Mouse (Mus musculus) liver, adult 2 months (tissue): ENCODE data around the gene Nop2. TPM values are rescaled to one million over a fixed set of nuclear protein-coding genes. Genes with fewer than 3 reads are reported as not detected.

ENCODE experiments used
- DNase-seq: peaks from one replicate; pipeline ENCODE4 v3.0.0-alpha.2; 2011; ENCODE audit warnings: low read depth, low spot score; ENCODE audit errors: extremely low read depth
- H3K27ac ChIP-seq: fragments of 200-500 bp; replicated peaks from 2 replicates; pipeline ENCODE4 v1.5.1; 2012; ENCODE audit warnings: low read depth, mild to moderate bottlenecking, control low read depth, inconsistent platforms, low read length; ENCODE audit not compliant: insufficient read depth
- H3K27me3 ChIP-seq: fragments of 200-500 bp; 2 replicates; pipeline ENCODE4 v1.6.1; 2012; ENCODE audit warnings: mild to moderate bottlenecking, moderate library complexity, low read length, inconsistent platforms; ENCODE audit not compliant: control insufficient read depth, insufficient read depth
- H3K36me3 ChIP-seq: fragments of 200-500 bp; 2 replicates; pipeline ENCODE4 v1.6.1; 2012; ENCODE audit warnings: low read length, inconsistent platforms; ENCODE audit not compliant: control insufficient read depth, insufficient read depth
- H3K4me1 ChIP-seq: fragments of 200-500 bp; 2 replicates; pipeline ENCODE4 v1.6.1; 2011; ENCODE audit warnings: low read length; ENCODE audit not compliant: control insufficient read depth, insufficient read depth
- H3K4me3 ChIP-seq: fragments of 200-500 bp; 2 replicates; pipeline ENCODE4 v1.5.1; 2011; ENCODE audit warnings: low read depth, mild to moderate bottlenecking, control low read depth, low read length, moderate library complexity; ENCODE audit not compliant: insufficient read depth
- H3K79me2 ChIP-seq: fragments of 200-500 bp; 2 replicates; pipeline ENCODE4 v1.6.1; 2012; ENCODE audit warnings: inconsistent platforms, mild to moderate bottlenecking, low read length, moderate library complexity; ENCODE audit not compliant: control insufficient read depth, insufficient read depth
- H3K9ac ChIP-seq: fragments of 200-500 bp; 2 replicates; pipeline ENCODE4 v1.6.1; 2012; ENCODE audit warnings: low read depth, mild to moderate bottlenecking, control low read depth, inconsistent platforms, low read length
- CTCF ChIP-seq: fragments of 200-500 bp; IDR thresholded peaks from 2 replicates; pipeline ENCODE4 v1.5.1; 2011; ENCODE audit warnings: low read depth, low read length, control low read depth
- POLR2A ChIP-seq: fragments of 200-500 bp; IDR thresholded peaks from 2 replicates; pipeline ENCODE4 v1.6.1; 2011; ENCODE audit warnings: low read length, control low read depth; ENCODE audit not compliant: insufficient read depth; ENCODE audit errors: extremely low read depth
- WGBS: fragments of 180-500 bp; shearing (Covaris S2); methylation state at CpG from one replicate; pipeline ENCODE4 v1.1.7; 2018; 5-methylcytosine and 5-hydroxymethylcytosine counted together
- polyA plus RNA-seq: library from polyadenylated mRNA; depleted of rRNA; stranded (reverse); fragments of >200 nt; gene quantifications from 2 replicates; pipeline ENCODE4 v1.2.3, GENCODE M21; 2012
- total RNA-seq: library from RNA; depleted of rRNA; stranded (reverse); fragments of >200 nt; gene quantifications from 2 replicates; pipeline ENCODE4 v1.2.3, GENCODE M21; 2014

Gene Nop2
- total and polyA plus RNA-seq, 2 experiments = 8.2 to 11.0 TPM

GRCm38 (mm10) chr6:125166051-125166751 lies 34.5 kb downstream of the Nop2 start, which contains the start of gene Gapdh:
Gene Gapdh, minus strand, starts transcription at chr6:125166467.
- peak; percentile 94 for DNase-seq
- no peak for TF ChIP-seq CTCF
- peak; percentile 54; the same call in 1 of the 2 replicates for TF ChIP-seq POLR2A
- peaks cover 6% of the 10 kb centered on the region for H3K36me3 ChIP-seq

GRCm38 (mm10) chr6:125166861-125167650 lies 35.3 kb downstream of the Nop2 start:
- DNase-seq = peak; percentile 84
- H3K79me2 ChIP-seq = peaks cover 14% of the 10 kb centered on the region; the same call in 1 of the 2 replicates
- H3K36me3 ChIP-seq = peaks cover 6% of the 10 kb centered on the region
- peak overlapping the region; percentile 96 for H3K27ac ChIP-seq
- H3K27me3 ChIP-seq = no peaks in the 10 kb centered on the region
- 24% methylated on average over 10 of the region's 10 CpGs for WGBS
- H3K4me1 ChIP-seq = peaks cover 9% of the 10 kb centered on the region
- peak overlapping the region; percentile 55 for H3K4me3 ChIP-seq
- TF ChIP-seq CTCF (no peak), POLR2A (no peak)
- H3K9ac ChIP-seq = peak overlapping the region; percentile 65

More at GRCm38 (mm10) chr6:125166051-125166751, 34.5 kb downstream of the Nop2 start, which contains the start of gene Gapdh:
- Histone ChIP-seq H3K79me2 (peaks cover 14% of the 10 kb centered on the region; the same call in 1 of the 2 replicates), H3K27ac (peak within 1 kb of the TSS; percentile 96), H3K27me3 (no peaks in the 10 kb centered on the region), H3K4me1 (peaks cover 8% of the 10 kb centered on the region), H3K9ac (peak within 1 kb of the TSS; percentile 95), H3K4me3 (peak within 1 kb of the TSS; percentile 95)
- 3% methylated on average over 18 of the region's 18 CpGs for WGBS

GRCm38 (mm10) chr6:125168086-125168485 lies 36.4 kb downstream of the Nop2 start:
- DNase-seq = no peak
- H3K79me2 ChIP-seq = peaks cover 14% of the 10 kb centered on the region; the same call in 1 of the 2 replicates
- TF ChIP-seq POLR2A (no peak), CTCF (no peak)
- no peak overlapping the region for H3K9ac ChIP-seq
- H3K4me3 ChIP-seq = no peak overlapping the region
- H3K27ac ChIP-seq = no peak overlapping the region
- H3K4me1 ChIP-seq = peaks cover 18% of the 10 kb centered on the region
- no peaks in the 10 kb centered on the region for H3K27me3 ChIP-seq
- H3K36me3 ChIP-seq = peaks cover 4% of the 10 kb centered on the region
- WGBS = 95% methylated on average over 14 of the region's 14 CpGs

GRCm38 (mm10) chr6:125170194-125170593 lies 38.5 kb downstream of the Nop2 start:
- TF ChIP-seq POLR2A (no peak), CTCF (no peak; the same call in 1 of the 2 replicates)
- Histone ChIP-seq H3K4me3 (no peak overlapping the region), H3K4me1 (peaks cover 16% of the 10 kb centered on the region), H3K36me3 (no peaks in the 10 kb centered on the region), H3K27me3 (no peaks in the 10 kb centered on the region), H3K79me2 (peaks cover 2% of the 10 kb centered on the region; the same call in 1 of the 2 replicates), H3K9ac (no peak overlapping the region), H3K27ac (no peak overlapping the region)
- peak; percentile 26 for DNase-seq
- WGBS = 88% methylated on average over 6 of the region's 6 CpGs

GRCm38 (mm10) chr6:125172474-125172873 lies 40.8 kb downstream of the Nop2 start:
- Histone ChIP-seq H3K27me3 (no peaks in the 10 kb centered on the region), H3K27ac (no peak overlapping the region), H3K79me2 (no peaks in the 10 kb centered on the region), H3K9ac (no peak overlapping the region), H3K4me3 (no peak overlapping the region), H3K36me3 (no peaks in the 10 kb centered on the region), H3K4me1 (peaks cover 11% of the 10 kb centered on the region; the same call in 1 of the 2 replicates)
- TF ChIP-seq CTCF (no peak), POLR2A (no peak)
- 32% methylated on average over 2 of the region's 2 CpGs for WGBS
- peak; percentile 80 for DNase-seq
